Mouse (Mus musculus) lung, embryonic 15.5 days (tissue): ENCODE measurements around the gene Prelid3b. TPM values are rescaled to one million over a fixed set of nuclear protein-coding genes. Genes with fewer than 3 reads are reported as not detected.
A peak's percentile ranks its signal among the peaks of the same experiment; 100 is the strongest.

Source experiments
- ATAC-seq: fragments of 200-750 bp; cut with Nextera tagmentation; 2 replicates; pipeline ENCODE4 v1.8.0; 2017; ENCODE audit warnings: moderate number of reproducible peaks, borderline replicate concordance; ENCODE audit not compliant: low FRiP score, low TSS enrichment; ENCODE audit errors: extremely low read depth
- H3K27ac ChIP-seq: fragments of 300-500 bp; sonication (generic); 2 replicates; pipeline ENCODE4 v1.5.1; 2015; ENCODE audit warnings: moderate library complexity, mild to moderate bottlenecking, inconsistent platforms
- H3K27me3 ChIP-seq: fragments of 300-500 bp; sonication (generic); 2 replicates; pipeline ENCODE4 v1.6.1; 2015; ENCODE audit warnings: inconsistent platforms
- H3K36me3 ChIP-seq: fragments of 300-500 bp; sonication (generic); 2 replicates; pipeline ENCODE4 v1.6.1; 2015; ENCODE audit warnings: inconsistent platforms
- H3K4me1 ChIP-seq: fragments of 300-500 bp; sonication (generic); 2 replicates; pipeline ENCODE4 v1.6.1; 2015; ENCODE audit warnings: inconsistent platforms
- H3K4me2 ChIP-seq: fragments of 300-500 bp; sonication (generic); 2 replicates; pipeline ENCODE4 v1.6.1; 2015; ENCODE audit warnings: inconsistent platforms, mild to moderate bottlenecking, moderate library complexity
- H3K4me3 ChIP-seq: fragments of 300-500 bp; sonication (generic); 2 replicates; pipeline ENCODE4 v1.5.1; 2015; ENCODE audit warnings: mild to moderate bottlenecking, inconsistent platforms
- H3K9ac ChIP-seq: fragments of 300-500 bp; sonication (generic); 2 replicates; pipeline ENCODE4 v1.6.1; 2015; ENCODE audit warnings: inconsistent platforms
- H3K9me3 ChIP-seq: fragments of 300-500 bp; sonication (generic); 2 replicates; pipeline ENCODE4 v1.6.1; 2016; ENCODE audit warnings: inconsistent platforms
- WGBS: fragments of 180-500 bp; shearing (Covaris S2); methylation state at CpG from one replicate; pipeline ENCODE4 v1.1.7; 2015; 5-methylcytosine and 5-hydroxymethylcytosine counted together
- polyA plus RNA-seq: library from polyadenylated mRNA; unstranded; fragments of >200 nt; fragmentation: Nextera tagmentation; extraction: Ambion mirVana; gene quantifications from 2 replicates; pipeline ENCODE4 v1.2.1, GENCODE M21; 2015

Gene Prelid3b
- polyA plus RNA-seq: 116 TPM in 2 replicates

- no peaks in the 10 kb centered on the region for H3K9me3 ChIP-seq
- peak within 1 kb of the TSS; percentile 80 for H3K4me2 ChIP-seq
- under 1% methylated on average over 53 of the region's 53 CpGs for WGBS
- ATAC-seq: peak; percentile 98
- H3K9ac ChIP-seq: peak within 1 kb of the TSS; percentile 71
- H3K36me3 ChIP-seq: peaks cover 13% of the 10 kb centered on the region; the same call in 1 of the 2 replicates
- peaks cover 19% of the 10 kb centered on the region for H3K4me1 ChIP-seq
- H3K27ac ChIP-seq: peak within 1 kb of the TSS; percentile 87
- H3K4me3 ChIP-seq: peak within 1 kb of the TSS; percentile 69
- no peaks in the 10 kb centered on the region for H3K27me3 ChIP-seq
Observed at GRCm38 (mm10) chr2:174472818-174473549, at the start of gene Prelid3b. Prelid3b (minus strand) TSS chr2:174473081.

- Histone ChIP-seq H3K9me3 (no peaks in the 10 kb centered on the region), H3K4me1 (0 out of 2 replicates have a peak, but pooled peaks cover under 1% of the 10 kb centered on the region), H3K27me3 (no peaks in the 10 kb centered on the region), H3K4me2 (no peak overlapping the region), H3K27ac (no peak overlapping the region), H3K36me3 (no peaks in the 10 kb centered on the region), H3K4me3 (no peak overlapping the region), H3K9ac (no peak overlapping the region)
- WGBS: 70% methylated on average over 3 of the region's 3 CpGs
- ATAC-seq: no peak
Observed at GRCm38 (mm10) chr2:174522134-174522533, 49.3 kb upstream of the Prelid3b start.

- no peak overlapping the region for H3K4me3 ChIP-seq
- no peaks in the 10 kb centered on the region for H3K36me3 ChIP-seq
- H3K4me2 ChIP-seq: no peak overlapping the region
- H3K4me1 ChIP-seq: 0 out of 2 replicates have a peak, but pooled peaks cover 4% of the 10 kb centered on the region
- H3K9ac ChIP-seq: no peak overlapping the region
- H3K27ac ChIP-seq: no peak overlapping the region
- no peak for ATAC-seq
- no peaks in the 10 kb centered on the region for H3K27me3 ChIP-seq
- H3K9me3 ChIP-seq: no peaks in the 10 kb centered on the region
- 60% methylated on average over 8 of the region's 8 CpGs for WGBS
Observed at GRCm38 (mm10) chr2:174517141-174518079, 44.5 kb upstream of the Prelid3b start.

GRCm38 (mm10) chr2:174514887-174515286 lies 42.0 kb upstream of the Prelid3b start:
- 58% methylated on average over 4 of the region's 4 CpGs for WGBS
- Histone ChIP-seq H3K9ac (no peak overlapping the region), H3K4me1 (0 out of 2 replicates have a peak, but pooled peaks cover 4% of the 10 kb centered on the region), H3K4me2 (no peak overlapping the region), H3K36me3 (no peaks in the 10 kb centered on the region), H3K9me3 (no peaks in the 10 kb centered on the region), H3K27ac (no peak overlapping the region), H3K4me3 (no peak overlapping the region), H3K27me3 (no peaks in the 10 kb centered on the region)
- ATAC-seq: no peak

- 59% methylated on average over 5 of the region's 5 CpGs for WGBS
- H3K27ac ChIP-seq: peak overlapping the region; percentile 82
- H3K4me1 ChIP-seq: 0 out of 2 replicates have a peak, but pooled peaks cover 4% of the 10 kb centered on the region
- H3K4me3 ChIP-seq: no peak overlapping the region
- no peaks in the 10 kb centered on the region for H3K27me3 ChIP-seq
- no peak overlapping the region for H3K4me2 ChIP-seq
- H3K9ac ChIP-seq: no peak overlapping the region
- ATAC-seq: peak; percentile 79
- H3K36me3 ChIP-seq: no peaks in the 10 kb centered on the region
- no peaks in the 10 kb centered on the region for H3K9me3 ChIP-seq
Observed at GRCm38 (mm10) chr2:174513827-174514226, 40.9 kb upstream of the Prelid3b start.

- H3K4me3 ChIP-seq: no peak overlapping the region
- no peak for ATAC-seq
- no peak overlapping the region for H3K4me2 ChIP-seq
- H3K27me3 ChIP-seq: no peaks in the 10 kb centered on the region
- no peaks in the 10 kb centered on the region for H3K9me3 ChIP-seq
- WGBS: 84% methylated on average over 8 of the region's 8 CpGs
- no peak overlapping the region for H3K9ac ChIP-seq
- H3K36me3 ChIP-seq: no peaks in the 10 kb centered on the region
- H3K4me1 ChIP-seq: no peaks in the 10 kb centered on the region
- H3K27ac ChIP-seq: no peak overlapping the region
Observed at GRCm38 (mm10) chr2:174509825-174510224, 36.9 kb upstream of the Prelid3b start.

GRCm38 (mm10) chr2:174507998-174508397 lies 35.1 kb upstream of the Prelid3b start:
- H3K9me3 ChIP-seq: no peaks in the 10 kb centered on the region
- WGBS: 50% methylated on average over 4 of the region's 4 CpGs
- ATAC-seq: peak; percentile 42; the same call in 1 of the 2 replicates
- H3K4me2 ChIP-seq: no peak overlapping the region
- no peaks in the 10 kb centered on the region for H3K36me3 ChIP-seq
- no peak overlapping the region for H3K9ac ChIP-seq
- 0 out of 2 replicates have a peak, but pooled peaks cover 2% of the 10 kb centered on the region for H3K4me1 ChIP-seq
- H3K27me3 ChIP-seq: no peaks in the 10 kb centered on the region
- no peak overlapping the region for H3K27ac ChIP-seq
- no peak overlapping the region for H3K4me3 ChIP-seq

GRCm38 (mm10) chr2:174502831-174503460 lies 30.1 kb upstream of the Prelid3b start:
- H3K36me3 ChIP-seq: no peaks in the 10 kb centered on the region
- ATAC-seq: no peak

GRCm38 (mm10) chr2:174502321-174502720 lies 29.4 kb upstream of the Prelid3b start:
- ATAC-seq: no peak

More at GRCm38 (mm10) chr2:174502831-174503460, 30.1 kb upstream of the Prelid3b start:
- H3K27me3 ChIP-seq: no peaks in the 10 kb centered on the region
- WGBS: 50% methylated on average over 25 of the region's 25 CpGs
- no peak overlapping the region for H3K4me2 ChIP-seq
- no peaks in the 10 kb centered on the region for H3K9me3 ChIP-seq
- no peak overlapping the region for H3K9ac ChIP-seq
- H3K27ac ChIP-seq: no peak overlapping the region
- no peak overlapping the region for H3K4me3 ChIP-seq
- H3K4me1 ChIP-seq: 0 out of 2 replicates have a peak, but pooled peaks cover 2% of the 10 kb centered on the region

GRCm38 (mm10) chr2:174501517-174501916 lies 28.6 kb upstream of the Prelid3b start:
- H3K9ac ChIP-seq: no peak overlapping the region
- H3K4me3 ChIP-seq: no peak overlapping the region
- H3K27ac ChIP-seq: no peak overlapping the region
- H3K36me3 ChIP-seq: no peaks in the 10 kb centered on the region
- no peak for ATAC-seq
- no peaks in the 10 kb centered on the region for H3K27me3 ChIP-seq
- H3K4me1 ChIP-seq: 0 out of 2 replicates have a peak, but pooled peaks cover 2% of the 10 kb centered on the region
- 87% methylated on average over 8 of the region's 8 CpGs for WGBS
- H3K4me2 ChIP-seq: no peak overlapping the region
- no peaks in the 10 kb centered on the region for H3K9me3 ChIP-seq

More at GRCm38 (mm10) chr2:174502321-174502720, 29.4 kb upstream of the Prelid3b start:
- no peak overlapping the region for H3K4me2 ChIP-seq
- no peaks in the 10 kb centered on the region for H3K9me3 ChIP-seq
- H3K9ac ChIP-seq: no peak overlapping the region
- H3K4me1 ChIP-seq: 0 out of 2 replicates have a peak, but pooled peaks cover 2% of the 10 kb centered on the region
- WGBS: 33% methylated on average over 5 of the region's 5 CpGs
- no peaks in the 10 kb centered on the region for H3K27me3 ChIP-seq
- no peaks in the 10 kb centered on the region for H3K36me3 ChIP-seq
- no peak overlapping the region for H3K27ac ChIP-seq
- no peak overlapping the region for H3K4me3 ChIP-seq

- no peak for ATAC-seq
- H3K4me1 ChIP-seq: 0 out of 2 replicates have a peak, but pooled peaks cover 2% of the 10 kb centered on the region
- H3K9me3 ChIP-seq: no peaks in the 10 kb centered on the region
- H3K27ac ChIP-seq: no peak overlapping the region
- no peaks in the 10 kb centered on the region for H3K36me3 ChIP-seq
- H3K9ac ChIP-seq: no peak overlapping the region
- no peaks in the 10 kb centered on the region for H3K27me3 ChIP-seq
- 84% methylated on average over 14 of the region's 14 CpGs for WGBS
- no peak overlapping the region for H3K4me3 ChIP-seq
- H3K4me2 ChIP-seq: no peak overlapping the region
Observed at GRCm38 (mm10) chr2:174500814-174501503, 28.1 kb upstream of the Prelid3b start.
